8 mouse cellular contexts compared by ENCODE assay signal in genomic region chr13:28416887-28417286, GRCm38 (mm10).
A peak's percentile ranks its signal among the peaks of the same experiment; 100 is the strongest.
DNase-seq lines count a peak whose midpoint lies in the region; ATAC-seq and TF ChIP-seq lines count a peak whose summit lies in the region.

No protein-coding gene starts in this region.

- H3K27me3 ChIP-seq in kidney, embryonic 14.5 days (ENCODE audit: control insufficient read depth, insufficient read depth, low read length): no peaks in the 10 kb centered on the region
- H3K27me3 ChIP-seq in heart, postnatal 0 days (ENCODE audit: control insufficient read depth, insufficient read depth, low read length): no peaks in the 10 kb centered on the region
- H3K27me3 ChIP-seq in neural tube, embryonic 15.5 days (replicated peaks): no peaks in the 10 kb centered on the region

- no peaks in the 10 kb centered on the region for H3K36me3 ChIP-seq in kidney, embryonic 14.5 days (ENCODE audit: control insufficient read depth, insufficient read depth, low read length)
- no peaks in the 10 kb centered on the region for H3K36me3 ChIP-seq in heart, postnatal 0 days (replicated peaks; ENCODE audit: control insufficient read depth, insufficient read depth, low read length)
- no peaks in the 10 kb centered on the region for H3K36me3 ChIP-seq in neural tube, embryonic 15.5 days

- no peak for DNase-seq in kidney, adult 11 months
- peak; percentile 55 to 66 for DNase-seq in cerebellum, postnatal 25 days
- no peak for DNase-seq in heart, postnatal 0 days (ENCODE audit: low spot score)
- peak; percentile 50 to 59 for DNase-seq in left cerebral cortex, postnatal 25 days (ENCODE audit: low spot score in 2 of 2)
- no peak for DNase-seq in adrenal gland, postnatal 4 days (ENCODE audit: low spot score in 2 of 2)
- DNase-seq in adrenal gland, adult 8-10 months: no peak

- no peak for ATAC-seq in kidney, embryonic 14.5 days (ENCODE audit: low FRiP score, low TSS enrichment)
- no peak for ATAC-seq in heart, postnatal 0 days (ENCODE audit: insufficient read depth, low read depth)
- ATAC-seq in neural tube, embryonic 15.5 days (ENCODE audit: low FRiP score): peak; percentile 74

- H3K4me2 ChIP-seq in kidney, embryonic 14.5 days (replicated peaks; ENCODE audit: low read depth, low read length): peak overlapping the region; percentile 44
- H3K4me2 ChIP-seq in heart, postnatal 0 days (ENCODE audit: low read depth, low read length): peak overlapping the region; percentile 63
- peak overlapping the region; percentile 61 for H3K4me2 ChIP-seq in neural tube, embryonic 15.5 days

- peak overlapping the region; percentile 20; the same call in 1 of the 2 replicates for H3K4me3 ChIP-seq in kidney, embryonic 14.5 days (ENCODE audit: low read length)
- peak overlapping the region; percentile 35 for H3K4me3 ChIP-seq in heart, postnatal 0 days (ENCODE audit: low read depth, low read length)
- H3K4me3 ChIP-seq in neural tube, embryonic 15.5 days (replicated peaks): peak overlapping the region; percentile 46

- no peak for TF ChIP-seq CTCF in heart, postnatal 0 days (IDR thresholded peaks at IDR 0.05; ENCODE audit: low read depth)

- intact Hi-C loops in left cerebral cortex, postnatal 25 days (cut with DNase I): loop anchor here (5.0 kb wide), 1 partner anchor 300 kb away; no protein-coding TSS in a partner anchor

- H3K4me1 ChIP-seq in kidney, embryonic 14.5 days (ENCODE audit: control insufficient read depth, insufficient read depth, low read length): peaks cover 44% of the 10 kb centered on the region
- peaks cover 18% of the 10 kb centered on the region for H3K4me1 ChIP-seq in heart, postnatal 0 days (ENCODE audit: control insufficient read depth, insufficient read depth)
- peaks cover 57% of the 10 kb centered on the region for H3K4me1 ChIP-seq in neural tube, embryonic 15.5 days

- H3K9me3 ChIP-seq in kidney, embryonic 14.5 days (ENCODE audit: control insufficient read depth, low read length): no peaks in the 10 kb centered on the region
- H3K9me3 ChIP-seq in heart, postnatal 0 days (replicated peaks; ENCODE audit: control insufficient read depth, low read length): no peaks in the 10 kb centered on the region
- H3K9me3 ChIP-seq in neural tube, embryonic 15.5 days (replicated peaks): no peaks in the 10 kb centered on the region

- H3K9ac ChIP-seq in kidney, embryonic 14.5 days (ENCODE audit: low read depth, low read length): no peak overlapping the region
- H3K9ac ChIP-seq in heart, postnatal 0 days (replicated peaks; ENCODE audit: low read depth, low read length): no peak overlapping the region
- peak overlapping the region; percentile 65 for H3K9ac ChIP-seq in neural tube, embryonic 15.5 days (replicated peaks)

- no peak for TF ChIP-seq EP300 in heart, postnatal 0 days (IDR thresholded peaks at IDR 0.05; ENCODE audit: low read depth)

- 39% methylated on average over 8 of the region's 8 CpGs for WGBS in kidney, embryonic 14.5 days
- 29% methylated on average over 8 of the region's 8 CpGs for WGBS in heart, postnatal 0 days
- 8% methylated on average over 8 of the region's 8 CpGs for WGBS in neural tube, embryonic 15.5 days

- peak overlapping the region; percentile 93; the same call in 1 of the 2 replicates for H3K27ac ChIP-seq in kidney, embryonic 14.5 days (ENCODE audit: low read depth, low read length)
- H3K27ac ChIP-seq in heart, postnatal 0 days (ENCODE audit: low read depth): peak overlapping the region; percentile 94
- peak overlapping the region; percentile 97 for H3K27ac ChIP-seq in neural tube, embryonic 15.5 days (replicated peaks)

Comparison
In these comparisons a context has a peak if more than half of its experiments do, and no peak if none do; other contexts are left out.
1. DNase-seq: peak in cerebellum, postnatal 25 days (2 of 2) and left cerebral cortex, postnatal 25 days (2 of 2); none in kidney, adult 11 months (single experiment), heart, postnatal 0 days (single experiment), adrenal gland, postnatal 4 days (0 of 2) and adrenal gland, adult 8-10 months (single experiment).
2. Peak in every context shown above with its lines, with median percentiles within 50 percentile points of each other: H3K27ac ChIP-seq, H3K4me2 ChIP-seq and H3K4me3 ChIP-seq.